Mouse (Mus musculus) cerebral cortex, adult 2 months (tissue): ENCODE results near the gene Rhpn2.

Source experiments
- WGBS: fragments of 180-500 bp; shearing (Covaris S2); methylation state at CpG from one replicate; pipeline ENCODE4 v1.1.7; 2018; 5-methylcytosine and 5-hydroxymethylcytosine counted together

Rhpn2 gene

GRCm38 (mm10) chr7:35333692-35334526 lies at the start of gene Rhpn2:
TSS of gene Rhpn2 (plus strand) at chr7:35334170.
- WGBS = under 1% methylated on average over 52 of the region's 52 CpGs

GRCm38 (mm10) chr7:35293464-35293863 lies 40.5 kb upstream of the Rhpn2 start:
- WGBS = 88% methylated on average over 13 of the region's 13 CpGs

- WGBS = 94% methylated on average over 2 of the region's 2 CpGs
Measured at GRCm38 (mm10) chr7:35295631-35296030, 38.3 kb upstream of the Rhpn2 start.

GRCm38 (mm10) chr7:35297886-35298285 lies 36.1 kb upstream of the Rhpn2 start:
- 94% methylated on average over 5 of the region's 5 CpGs for WGBS

GRCm38 (mm10) chr7:35299656-35300055 lies 34.3 kb upstream of the Rhpn2 start:
- WGBS = 71% methylated on average over 8 of the region's 8 CpGs

GRCm38 (mm10) chr7:35311214-35311613 lies 22.8 kb upstream of the Rhpn2 start:
- WGBS = 93% methylated on average over 3 of the region's 3 CpGs

- 1% methylated on average over 39 of the region's 39 CpGs for WGBS
Measured at GRCm38 (mm10) chr7:35317729-35318609, 16.0 kb upstream of the Rhpn2 start, which contains the start of gene Gpatch1. TSS of gene Gpatch1 (minus strand) at chr7:35318440.

GRCm38 (mm10) chr7:35319221-35319620 lies 14.7 kb upstream of the Rhpn2 start:
- 42% methylated on average over 3 of the region's 3 CpGs for WGBS

GRCm38 (mm10) chr7:35319755-35320154 lies 14.2 kb upstream of the Rhpn2 start:
- WGBS = 72% methylated on average over 4 of the region's 4 CpGs

GRCm38 (mm10) chr7:35322161-35322560 lies 11.8 kb upstream of the Rhpn2 start:
- 60% methylated on average over 3 of the region's 3 CpGs for WGBS

GRCm38 (mm10) chr7:35322732-35323420 lies 11.1 kb upstream of the Rhpn2 start:
- WGBS = 21% methylated on average over 11 of the region's 13 CpGs

GRCm38 (mm10) chr7:35331590-35331989 lies 2.4 kb upstream of the Rhpn2 start:
- 58% methylated on average over 3 of the region's 3 CpGs for WGBS

GRCm38 (mm10) chr7:35333231-35333651 lies 729 bp upstream of the Rhpn2 start:
- under 1% methylated on average over 19 of the region's 19 CpGs for WGBS

- WGBS = 3% methylated on average over 51 of the region's 51 CpGs
Measured at GRCm38 (mm10) chr7:35334527-35335452, 820 bp downstream of the Rhpn2 start.

- WGBS = 51% methylated on average over 5 of the region's 5 CpGs
Measured at GRCm38 (mm10) chr7:35340196-35340595, 6.2 kb downstream of the Rhpn2 start.

- WGBS = 76% methylated on average over 6 of the region's 6 CpGs
Measured at GRCm38 (mm10) chr7:35341282-35341681, 7.3 kb downstream of the Rhpn2 start.

- WGBS = 36% methylated on average over 4 of the region's 4 CpGs
Measured at GRCm38 (mm10) chr7:35342498-35342897, 8.5 kb downstream of the Rhpn2 start.

GRCm38 (mm10) chr7:35344785-35345330 lies 10.9 kb downstream of the Rhpn2 start:
- 86% methylated on average over 5 of the region's 5 CpGs for WGBS

GRCm38 (mm10) chr7:35347918-35348700 lies 14.1 kb downstream of the Rhpn2 start:
- 79% methylated on average over 17 of the region's 18 CpGs for WGBS

- 92% methylated on average over 4 of the region's 4 CpGs for WGBS
Measured at GRCm38 (mm10) chr7:35349022-35349421, 15.1 kb downstream of the Rhpn2 start.
